Mouse (Mus musculus) E14TG2a.4 (cell line): ENCODE data around the gene Pkp3.

Source experiments
- CTCF ChIP-seq: conservative IDR thresholded peaks from 2 replicates; pipeline ENCODE4 v1.5.1; 2014; ENCODE audit warnings: low read length
- NANOG ChIP-seq: IDR thresholded peaks from 2 replicates; pipeline ENCODE4 v1.6.1; 2014; ENCODE audit warnings: borderline replicate concordance, low read length, mixed read lengths
- POU5F1 ChIP-seq: IDR thresholded peaks from 2 replicates; pipeline ENCODE4 v1.6.1; 2014; ENCODE audit warnings: low read length, borderline replicate concordance

DNA sequence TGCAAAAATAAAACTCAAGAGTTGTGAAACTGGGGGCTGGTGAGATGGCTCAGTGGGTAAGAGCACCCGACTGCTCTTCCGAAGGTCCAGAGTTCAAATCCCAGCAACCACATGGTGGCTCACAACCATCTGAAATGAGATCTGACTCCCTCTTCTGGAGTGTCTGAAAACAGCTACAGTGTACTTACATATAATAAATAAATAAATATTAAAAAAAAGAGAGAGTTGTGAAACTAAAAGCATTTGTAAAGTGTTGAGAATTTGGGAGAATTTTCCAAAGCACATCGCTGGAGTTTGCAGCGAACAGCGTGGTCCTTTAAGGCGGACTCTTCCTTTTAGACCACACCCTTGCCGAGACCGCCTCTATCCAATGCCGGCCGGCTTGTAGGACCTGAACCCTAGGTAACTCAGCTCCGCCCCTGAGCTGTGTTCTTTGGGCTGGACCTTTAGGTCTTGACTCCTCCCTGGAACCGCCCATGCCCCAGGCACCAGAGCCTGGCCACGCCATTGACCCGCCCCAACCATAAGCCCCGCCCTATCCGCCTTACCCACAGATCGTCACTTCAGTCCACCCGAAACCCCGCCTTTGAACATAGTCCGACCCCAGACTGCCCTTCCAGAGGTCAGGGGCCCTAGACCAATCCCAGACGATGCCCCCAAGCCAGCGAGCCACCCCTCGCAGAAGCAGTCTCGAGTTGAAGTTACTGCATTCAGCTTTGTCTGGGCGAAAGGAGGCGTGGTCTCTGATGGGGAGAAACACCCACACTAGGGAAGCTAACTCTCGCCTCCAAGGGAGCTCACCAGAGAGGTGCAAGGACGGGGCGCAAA lies 44.9 kb downstream of the Pkp3 start:
- no peak for TF ChIP-seq CTCF
- TF ChIP-seq NANOG: no peak
- no peak for TF ChIP-seq POU5F1
